Comparison of ENCODE assay signal across 8 mouse cellular contexts in the genomic region with DNA sequence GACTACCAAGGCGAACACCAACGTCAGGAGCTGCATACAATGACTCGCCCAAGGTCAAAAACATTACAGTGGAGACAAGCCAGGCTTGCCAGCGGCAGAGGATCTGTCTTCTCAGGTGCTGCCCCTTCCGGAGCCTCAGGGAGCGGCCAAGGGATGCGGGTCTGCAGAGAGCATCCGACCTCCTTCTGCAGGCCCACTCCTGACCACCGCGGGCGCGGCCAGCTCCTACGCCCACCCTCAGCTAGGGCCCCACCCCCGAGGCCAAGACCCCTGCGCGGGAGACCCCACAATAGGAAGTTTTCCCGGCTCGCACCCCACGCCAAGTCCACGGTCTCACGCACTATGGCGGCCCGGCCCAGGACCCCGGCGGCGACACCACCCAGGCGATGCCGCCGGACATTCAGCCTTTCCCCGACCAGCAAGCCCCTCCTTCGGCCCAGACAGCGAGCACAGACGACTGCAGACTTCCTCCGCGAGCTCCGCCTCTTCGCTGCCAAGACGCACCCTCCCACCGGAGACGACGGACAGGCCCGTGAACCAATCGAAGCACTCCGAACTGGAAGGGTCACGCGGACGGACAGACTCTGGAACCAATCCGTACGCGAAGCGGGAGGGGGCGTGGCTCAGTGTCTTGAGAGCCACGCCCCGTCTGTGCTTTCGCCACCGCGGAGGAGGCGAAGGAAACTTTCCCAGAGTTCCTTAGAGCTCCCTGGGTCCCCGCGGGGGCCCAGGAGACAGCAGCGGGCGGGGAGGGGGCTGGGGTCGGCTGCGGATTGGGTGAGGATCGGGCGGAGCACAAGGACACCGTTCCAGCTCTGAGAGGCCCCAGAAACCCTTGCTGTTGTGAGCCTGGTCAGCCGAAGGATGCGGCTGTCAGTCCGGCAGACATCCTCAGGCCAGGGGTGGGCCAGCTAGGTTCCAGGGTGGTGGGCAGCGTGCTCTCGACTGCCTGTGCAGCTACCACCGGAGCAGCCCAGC. TPM values are rescaled to one million over a fixed set of nuclear protein-coding genes. Genes with fewer than 3 reads are reported as not detected.
A peak's percentile ranks its signal among the peaks of the same experiment; 100 is the strongest.
DNase-seq lines count a peak whose midpoint lies in the region; ATAC-seq lines count a peak whose summit lies in the region.

A gene (minus strand): TSS at position 492 of the 978 bp plus-strand sequence.
A gene (plus strand): TSS at position 786 of the 978 bp plus-strand sequence.

- peak within 1 kb of the TSS; percentile 71 for H3K4me3 ChIP-seq in hindbrain, embryonic 11.5 days (ENCODE audit: low read depth, low read length)

- peak within 1 kb of the TSS; percentile 74 for H3K4me2 ChIP-seq in hindbrain, embryonic 11.5 days (replicated peaks; ENCODE audit: low read depth, low read length)

- WGBS in hindbrain, embryonic 11.5 days = under 1% methylated on average over 70 of the region's 73 CpGs

- peaks cover 5% of the 10 kb centered on the region for H3K4me1 ChIP-seq in hindbrain, embryonic 11.5 days (replicated peaks; ENCODE audit: control insufficient read depth, insufficient read depth, low read length)

- peak; percentile 97 for ATAC-seq in hindbrain, embryonic 11.5 days (ENCODE audit: low FRiP score)

- peaks cover 4% of the 10 kb centered on the region; the same call in 1 of the 2 replicates for H3K36me3 ChIP-seq in hindbrain, embryonic 11.5 days (ENCODE audit: control insufficient read depth, insufficient read depth, low read length)

- no peaks in the 10 kb centered on the region for H3K27me3 ChIP-seq in hindbrain, embryonic 11.5 days (ENCODE audit: control insufficient read depth, insufficient read depth, low read length)

- H3K9ac ChIP-seq in hindbrain, embryonic 11.5 days (ENCODE audit: low read depth, low read length) = peak within 1 kb of the TSS; percentile 80

- H3K9me3 ChIP-seq in hindbrain, embryonic 11.5 days (ENCODE audit: control insufficient read depth, low read length) = no peaks in the 10 kb centered on the region

- H3K27ac ChIP-seq in hindbrain, embryonic 11.5 days (ENCODE audit: low read depth, low read length) = peak within 1 kb of the TSS; percentile 91

- DNase-seq in Muller cell, postnatal 12 days (ENCODE audit: inconsistent ontology term) = peak; percentile 100
- DNase-seq in cerebellum, adult 9-11 months = peak; percentile 100
- DNase-seq in frontal cortex, adult 2 months (ENCODE audit: extremely low spot score in 1 of 2, low spot score in 1 of 2) = peak; percentile 100
- DNase-seq in hindbrain, embryonic 11.5 days (ENCODE audit: low spot score) = peak; percentile 100
- DNase-seq in layer of hippocampus, postnatal 10 days (ENCODE audit: low spot score in 2 of 2) = peak; percentile 100
- peak; percentile 100 for DNase-seq in lung, postnatal 10 days
- DNase-seq in ovary, postnatal 36 days (ENCODE audit: low spot score) = peak; percentile 100
- peak; percentile 100 for DNase-seq in thymus, postnatal 25 days

RNA-seq across cellular contexts. Expression of the first gene that starts in this region (rescaled TPM):
- 91.4 and 95.3 TPM in 2 replicates for polyA plus RNA-seq in frontal cortex, adult 2 months (2012; rRNA removed)
- polyA plus RNA-seq in hindbrain, embryonic 11.5 days (2014; fragmentation: Nextera tagmentation; extraction: Ambion mirVana) = 132 and 148 TPM in 2 replicates
- 10 to 100 TPM; 73.2 to 77.0 TPM for total RNA-seq in layer of hippocampus, postnatal 10 days (2021)

RNA-seq across cellular contexts. Expression of the second gene that starts in this region (rescaled TPM):
- 105 and 114 TPM in 2 replicates for polyA plus RNA-seq in frontal cortex, adult 2 months (2012; rRNA removed)
- polyA plus RNA-seq in hindbrain, embryonic 11.5 days (2014; fragmentation: Nextera tagmentation; extraction: Ambion mirVana) = 32.9 and 35.3 TPM in 2 replicates
- 10 to 100 TPM; 65.6 to 75.7 TPM for total RNA-seq in layer of hippocampus, postnatal 10 days (2021)

Comparison
In these comparisons a context has a peak if more than half of its experiments do, and no peak if none do; other contexts are left out.
1. Peak in every context shown above with its lines: DNase-seq, ATAC-seq, H3K4me3 ChIP-seq and H3K27ac ChIP-seq.